Comparison of ENCODE assay signal across 32 mouse cellular contexts in genomic region chr14:55274810-55275209, GRCm38 (mm10). TPM values are rescaled to one million over a fixed set of nuclear protein-coding genes. Genes with fewer than 3 reads are reported as not detected.
DNase-seq lines count a peak whose midpoint lies in the region; ATAC-seq and TF ChIP-seq lines count a peak whose summit lies in the region.
"Had no signal": no experiment of that assay in that cellular context is flagged by ENCODE, and none has a peak within 500 bp of the region (broad histone marks: within the 10 kb centered on the region; RNA-seq: fewer than 3 reads in every experiment).

No protein-coding gene starts in this region.

- H3K36me3 ChIP-seq in forebrain, postnatal 0 days (ENCODE audit: insufficient read depth) = no peaks in the 10 kb centered on the region
- no peaks in the 10 kb centered on the region for H3K36me3 ChIP-seq in forebrain, embryonic 15.5 days
- no peaks in the 10 kb centered on the region for H3K36me3 ChIP-seq in intestine, embryonic 16.5 days (ENCODE audit: control insufficient read depth, insufficient read depth, low read length)
- H3K36me3 ChIP-seq: embryonic facial prominence, embryonic 12.5 days; hindbrain, embryonic 10.5 days; hindbrain, embryonic 15.5 days; limb, embryonic 10.5 days; limb, embryonic 15.5 days; liver, embryonic 13.5 days; midbrain, embryonic 13.5 days; neural tube, embryonic 13.5 days had no signal

- H3K27me3 ChIP-seq in forebrain, postnatal 0 days (ENCODE audit: insufficient read depth, low read length) = no peaks in the 10 kb centered on the region
- H3K27me3 ChIP-seq in forebrain, embryonic 15.5 days = no peaks in the 10 kb centered on the region
- no peaks in the 10 kb centered on the region for H3K27me3 ChIP-seq in intestine, embryonic 16.5 days (replicated peaks; ENCODE audit: control insufficient read depth, insufficient read depth, low read length)
- H3K27me3 ChIP-seq: embryonic facial prominence, embryonic 12.5 days; hindbrain, embryonic 15.5 days; limb, embryonic 15.5 days; liver, embryonic 13.5 days; midbrain, embryonic 13.5 days; neural tube, embryonic 13.5 days had no signal

- no peaks in the 10 kb centered on the region for H3K9me3 ChIP-seq in forebrain, postnatal 0 days (ENCODE audit: low read length)
- no peaks in the 10 kb centered on the region for H3K9me3 ChIP-seq in forebrain, embryonic 15.5 days
- no peaks in the 10 kb centered on the region for H3K9me3 ChIP-seq in intestine, embryonic 16.5 days (ENCODE audit: control insufficient read depth, low read length)
- H3K9me3 ChIP-seq: embryonic facial prominence, embryonic 12.5 days; hindbrain, embryonic 10.5 days; hindbrain, embryonic 15.5 days; limb, embryonic 10.5 days; limb, embryonic 15.5 days; liver, embryonic 13.5 days; midbrain, embryonic 13.5 days; neural tube, embryonic 13.5 days had no signal

- no peak for TF ChIP-seq POLR2A in brain, embryonic 14.5 days (IDR thresholded peaks at IDR 0.05; ENCODE audit: borderline replicate concordance, extremely low read depth, insufficient read depth, insufficient read length, poor library complexity, severe bottlenecking)

- H3K9ac ChIP-seq in forebrain, postnatal 0 days = no peak overlapping the region
- H3K9ac ChIP-seq in forebrain, embryonic 15.5 days (replicated peaks) = no peak overlapping the region
- H3K9ac ChIP-seq in intestine, embryonic 16.5 days (ENCODE audit: low read depth, low read length) = no peak overlapping the region
- H3K9ac ChIP-seq: embryonic facial prominence, embryonic 12.5 days; hindbrain, embryonic 15.5 days; limb, embryonic 15.5 days; liver, embryonic 13.5 days; midbrain, embryonic 13.5 days; neural tube, embryonic 13.5 days had no signal

- WGBS in forebrain, postnatal 0 days = 62% methylated on average over 6 of the region's 6 CpGs
- 85% methylated on average over 6 of the region's 6 CpGs for WGBS in forebrain, embryonic 15.5 days
- 86% methylated on average over 6 of the region's 6 CpGs for WGBS in intestine, embryonic 16.5 days

- no peak for TF ChIP-seq CTCF in forebrain, postnatal 0 days (IDR thresholded peaks at IDR 0.05; ENCODE audit: low read depth)
- TF ChIP-seq CTCF in brain, embryonic 14.5 days (IDR thresholded peaks at IDR 0.05; ENCODE audit: borderline replicate concordance, extremely low read depth, insufficient read depth, insufficient read length) = no peak

- peak; percentile 63 to 73 for DNase-seq in cerebellum, postnatal 10 days
- no peak for DNase-seq in cerebellum, adult 8-10 months
- peak; percentile 68 for DNase-seq in forebrain, postnatal 0 days
- peak; percentile 28 for DNase-seq in brain, adult 2 months (ENCODE audit: low read depth, low spot score)
- DNase-seq in brain, embryonic 14.5 days (ENCODE audit: low read depth) = peak; percentile 48
- DNase-seq: adrenal gland, adult 2 months; B cell, adult 2 months; cerebellum, adult 18-20 months; gastrocnemius, postnatal 10 days; heart, postnatal 14 days; kidney, adult 2 months; kidney, postnatal 4 days; liver, embryonic 13.5 days; lung, adult 18-20 months; lung, postnatal 4 days; thymus, postnatal 4 days had no signal

- H3K4me2 ChIP-seq in forebrain, postnatal 0 days (ENCODE audit: low read depth) = no peak overlapping the region
- H3K4me2 ChIP-seq in forebrain, embryonic 15.5 days (replicated peaks) = no peak overlapping the region
- H3K4me2 ChIP-seq in intestine, embryonic 16.5 days (ENCODE audit: low read depth, low read length) = no peak overlapping the region
- H3K4me2 ChIP-seq: embryonic facial prominence, embryonic 12.5 days; hindbrain, embryonic 15.5 days; limb, embryonic 15.5 days; liver, embryonic 13.5 days; midbrain, embryonic 13.5 days; neural tube, embryonic 13.5 days had no signal

- no peak overlapping the region for H3K27ac ChIP-seq in forebrain, postnatal 0 days (ENCODE audit: low read depth, low read length)
- no peak overlapping the region for H3K27ac ChIP-seq in forebrain, embryonic 15.5 days (replicated peaks)
- H3K27ac ChIP-seq in intestine, embryonic 16.5 days (ENCODE audit: low read length) = no peak overlapping the region
- H3K27ac ChIP-seq: embryonic facial prominence, embryonic 12.5 days; hindbrain, embryonic 10.5 days; hindbrain, embryonic 15.5 days; limb, embryonic 10.5 days; limb, embryonic 15.5 days; liver, embryonic 13.5 days; midbrain, embryonic 13.5 days; neural tube, embryonic 13.5 days had no signal

- no peak overlapping the region for H3K4me3 ChIP-seq in forebrain, postnatal 0 days (ENCODE audit: low read depth, low read length)
- no peak overlapping the region for H3K4me3 ChIP-seq in forebrain, embryonic 15.5 days
- no peak overlapping the region for H3K4me3 ChIP-seq in intestine, embryonic 16.5 days (ENCODE audit: low read length)
- H3K4me3 ChIP-seq: embryonic facial prominence, embryonic 12.5 days; hindbrain, embryonic 10.5 days; hindbrain, embryonic 15.5 days; limb, embryonic 10.5 days; limb, embryonic 15.5 days; liver, embryonic 13.5 days; midbrain, embryonic 13.5 days; neural tube, embryonic 13.5 days had no signal

- H3K4me1 ChIP-seq in forebrain, postnatal 0 days (ENCODE audit: insufficient read depth) = no peaks in the 10 kb centered on the region
- H3K4me1 ChIP-seq in forebrain, embryonic 15.5 days = 0 out of 2 replicates have a peak, but pooled peaks cover 3% of the 10 kb centered on the region
- H3K4me1 ChIP-seq in intestine, embryonic 16.5 days (ENCODE audit: control insufficient read depth, insufficient read depth, low read length) = no peaks in the 10 kb centered on the region
- H3K4me1 ChIP-seq: embryonic facial prominence, embryonic 12.5 days; hindbrain, embryonic 15.5 days; limb, embryonic 15.5 days; midbrain, embryonic 13.5 days; neural tube, embryonic 13.5 days had no signal

- peak; percentile 62 for ATAC-seq in forebrain, postnatal 0 days
- ATAC-seq in forebrain, embryonic 15.5 days (replicated peaks) = no peak
- ATAC-seq in intestine, embryonic 16.5 days = no peak
- ATAC-seq: inflammation-experienced regulatory T-cells, adult 6 months; lung, postnatal 0 days; midbrain, embryonic 13.5 days had no signal

RNA-seq across cellular contexts. Expression of gene Dhrs2, which starts 53.0 kb away (rescaled TPM):
- 0.31 and 0.67 TPM in 2 replicates for total RNA-seq in forebrain, postnatal 0 days (2014; rRNA removed)
- 0.30 and 0.57 TPM in 2 replicates for polyA plus RNA-seq in forebrain, postnatal 0 days (2015; fragmentation: Nextera tagmentation; extraction: Ambion mirVana)
- 0.53 TPM in 1 of 2 replicates, not detected in the other for polyA plus RNA-seq in forebrain, embryonic 15.5 days (2015; fragmentation: Nextera tagmentation; extraction: Ambion mirVana)
- 0.38 and 0.72 TPM in 2 replicates for polyA plus RNA-seq in brain, embryonic 14.5 days (2012; rRNA removed)
- 0.28 and 0.37 TPM in 2 replicates for polyA plus RNA-seq in intestine, embryonic 16.5 days (2015; fragmentation: Nextera tagmentation; extraction: Ambion mirVana)
- total RNA-seq: adrenal gland, adult 2 months; gastrocnemius, postnatal 10 days; granulocyte monocyte progenitor cell, adult 5-6 weeks; heart, postnatal 14 days; layer of hippocampus, adult 8-10 months; layer of hippocampus, postnatal 25 days; megakaryocyte-erythroid progenitor cell, adult 5-6 weeks had no signal
- polyA plus RNA-seq: adrenal gland, adult 2 months; heart, embryonic 14.5 days; hindbrain, embryonic 10.5 days; inflammation-experienced regulatory T-cells, adult 6 months; kidney, adult 2 months; limb, embryonic 10.5 days; liver, embryonic 13.5 days had no signal
